Mouse (Mus musculus) C3H10T1/2 (cell line): Measurements from ENCODE around the gene Fat3. TPM values are rescaled to one million over a fixed set of nuclear protein-coding genes. Genes with fewer than 3 reads are reported as not detected.

Source experiments
- polyA plus RNA-seq, 2 experiments: library from polyadenylated mRNA; unstranded; fragments of >200 nt; fragmentation: generic; extraction: Trizol; gene quantifications; one replicate each; pipeline ENCODE4 v1.2.1; 2012; ENCODE audit warnings: missing spikeins in 2 of 2

The Fat3 gene
- polyA plus RNA-seq, result not detected

DNA sequence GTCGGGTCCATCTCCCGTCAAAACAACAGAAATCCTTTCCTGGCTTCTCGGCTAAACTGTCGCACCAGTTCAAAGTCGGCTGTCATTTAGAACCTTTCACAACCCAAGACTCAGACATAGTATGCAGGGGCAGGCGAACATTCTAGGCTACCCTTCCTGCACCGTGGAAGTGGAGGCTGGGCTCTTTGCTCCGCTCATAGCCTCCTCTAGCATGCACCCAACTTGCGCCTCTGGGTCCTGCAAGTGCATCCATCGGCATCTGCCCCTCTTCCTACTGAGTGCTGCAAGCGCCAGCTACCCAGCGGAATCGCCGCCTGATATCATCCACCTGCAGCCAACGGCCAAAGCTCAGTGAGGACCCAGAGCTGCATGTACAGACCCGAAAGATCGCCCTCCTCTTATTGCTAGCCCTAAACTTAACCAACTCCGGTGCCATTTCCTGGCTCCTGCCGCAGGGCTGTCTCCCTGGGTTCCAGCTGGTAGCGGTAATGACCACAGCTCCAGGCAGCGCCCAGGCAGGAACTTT lies at the start of gene Fat3:
Gene Fat3, minus strand, starts transcription at position 100 of the 526 bp plus-strand sequence.

DNA sequence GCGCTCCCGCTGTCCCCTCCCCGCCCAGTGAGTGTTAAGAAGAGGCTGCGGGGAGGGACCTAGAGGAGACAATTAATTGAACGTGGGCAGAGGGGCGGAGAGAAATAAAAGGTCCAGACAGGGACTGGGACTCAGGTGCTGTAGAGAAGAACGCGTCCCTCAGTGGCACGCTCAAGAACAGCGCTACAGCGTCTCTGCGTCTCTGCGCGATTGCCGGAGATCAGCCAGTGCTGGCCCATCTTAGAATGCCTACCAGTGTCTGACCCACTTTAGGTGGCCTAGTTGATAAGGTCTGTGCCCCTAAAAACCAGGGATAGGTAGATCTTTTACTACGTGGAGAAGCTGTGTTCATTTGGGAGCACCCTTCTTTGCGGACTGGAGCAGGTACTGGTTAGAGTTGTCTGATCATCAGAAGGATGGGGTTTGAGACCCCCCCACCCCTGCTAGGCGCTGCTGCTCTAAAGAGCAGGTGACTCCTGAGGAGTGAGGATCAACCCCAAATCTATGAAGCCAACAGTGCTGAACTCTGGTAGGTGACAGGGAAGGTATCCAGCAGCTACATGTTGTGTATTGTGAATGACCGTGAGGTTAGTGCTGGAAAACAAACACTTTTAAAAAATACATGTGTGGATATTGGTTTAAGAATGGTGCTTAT lies 626.5 kb downstream of the Fat3 start, which contains the start of gene Mtnr1b:
Gene Mtnr1b, minus strand, starts transcription at position 51 of the 655 bp plus-strand sequence.

